Mouse (Mus musculus) left cerebral cortex, adult 2 months (tissue): ENCODE measurements at regions not wholly inside any gene's neighbourhood (a gene's known extent, or its start where the extent isn't known, plus 50 kb on each side); places are given as distances from the start of the nearest gene placed in this dataset.

Experiments
- DNase-seq, 2 experiments: peaks; one replicate each; pipeline ENCODE4 v3.0.0; 2021 to 2022; ENCODE audit warnings: low spot score in 2 of 2, mixed read lengths in 1 of 2; ENCODE audit errors: extremely low spot score in 1 of 2
- H3K27ac ChIP-seq: fragments of 200-600 bp; 2 replicates; pipeline ENCODE4 v1.8.1; 2022
- H3K4me3 ChIP-seq: fragments of 200-600 bp; 2 replicates; pipeline ENCODE4 v1.8.1; 2022
- CTCF ChIP-seq: fragments of 200-600 bp; IDR thresholded peaks from 2 replicates; pipeline ENCODE4 v1.8.1; 2022; ENCODE audit warnings: antibody characterized with exemption, mild to moderate bottlenecking, moderate library complexity
- intact Hi-C: fragments of 180-260 bp; cut with DNase I; formaldehyde crosslinking; loops from one replicate; pipeline ENCODE4 v1.15.1; 2025

DNA sequence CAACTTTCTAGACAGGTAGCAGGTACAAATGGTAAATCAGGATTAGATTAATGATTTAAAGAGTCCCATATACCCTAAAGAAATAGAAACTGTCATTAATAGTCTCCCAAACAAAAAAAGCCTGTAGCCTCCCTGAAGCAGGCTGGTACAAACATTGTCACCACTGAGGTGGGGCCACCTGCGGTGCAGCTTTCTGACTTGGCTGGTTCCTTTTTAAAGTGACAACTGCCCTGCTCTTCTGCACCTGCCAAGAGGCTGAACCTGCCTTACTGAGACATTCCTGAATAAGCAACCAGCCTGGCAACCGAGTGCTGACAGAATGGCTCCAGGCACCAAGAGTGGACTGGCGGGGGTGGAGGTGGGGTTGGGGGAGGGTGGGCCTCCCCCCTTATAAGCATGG is 687.0 kb upstream of the Vrk2 start:
- Histone ChIP-seq H3K27ac (no peak overlapping the region), H3K4me3 (no peak overlapping the region)
- TF ChIP-seq CTCF: no peak
- no peak for DNase-seq
- intact Hi-C loops: no loop called here

DNA sequence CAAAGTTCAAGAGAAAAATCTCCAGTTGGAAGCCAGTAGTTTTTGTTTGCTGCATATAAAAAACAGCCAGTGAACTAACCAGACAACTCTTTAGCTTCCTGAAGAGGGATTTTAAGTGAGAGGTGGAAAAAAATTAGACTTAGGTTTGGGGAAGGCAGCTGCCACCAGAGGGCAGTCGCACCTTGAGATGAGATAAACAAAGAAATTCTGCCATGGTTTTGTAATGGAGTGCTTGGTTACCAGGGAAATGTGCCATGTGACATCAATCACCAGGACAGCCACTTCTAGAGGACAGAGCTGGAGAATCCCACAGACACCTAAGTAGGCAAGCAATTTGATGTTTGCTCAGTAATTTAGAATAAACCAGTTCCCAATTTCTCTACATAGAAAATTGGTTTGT is 670.5 kb upstream of the Vrk2 start:
- DNase-seq: peak; percentile 53 to 68
- TF ChIP-seq CTCF: peak; percentile 70
- no peak overlapping the region for H3K27ac ChIP-seq
- no peak overlapping the region for H3K4me3 ChIP-seq
- intact Hi-C loops: loop anchor here (1.0 kb wide), 1 partner anchor 1320 kb away; the partner anchor contains the start of gene Ccdc85a

DNA sequence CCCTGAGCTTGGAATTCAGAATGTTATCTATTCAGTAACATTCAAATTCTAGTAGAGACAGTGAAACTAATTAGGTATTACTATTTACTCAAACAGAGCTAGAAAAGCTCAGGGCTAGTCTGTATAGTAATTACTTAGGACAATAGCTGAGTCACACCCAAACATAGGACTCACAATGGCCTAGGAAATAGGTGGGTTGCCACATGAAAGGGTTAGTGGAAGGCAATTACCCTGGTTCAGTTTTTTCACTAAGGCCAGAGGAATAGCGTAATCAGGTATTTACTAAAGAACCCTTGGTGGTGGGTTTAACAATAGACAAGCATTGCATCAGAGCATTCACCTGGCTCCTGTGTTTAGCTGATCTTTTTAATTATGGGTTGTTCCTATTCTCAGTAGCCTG is 664.7 kb upstream of the Vrk2 start:
- intact Hi-C loops: no loop called here
- no peak for TF ChIP-seq CTCF
- no peak for DNase-seq
- Histone ChIP-seq H3K27ac (no peak overlapping the region), H3K4me3 (no peak overlapping the region)

DNA sequence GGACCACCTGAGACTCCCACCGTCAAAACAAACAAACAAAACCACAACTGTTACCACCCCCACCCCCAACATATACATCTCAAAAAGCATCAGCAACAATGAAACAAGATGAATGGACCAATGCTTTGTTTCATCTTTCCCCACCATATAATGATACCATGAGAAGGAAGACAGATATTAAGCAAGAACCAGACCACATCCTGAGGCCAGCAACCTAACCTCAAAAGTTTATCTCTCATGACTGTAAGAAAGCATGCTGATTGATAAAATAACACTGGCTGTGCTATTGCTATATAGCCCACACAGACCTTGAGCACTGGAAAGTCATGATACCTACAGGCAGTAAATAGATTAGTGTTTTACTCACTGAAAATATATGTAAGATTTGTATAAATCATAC is 642.1 kb upstream of the Vrk2 start:
- intact Hi-C loops: no loop called here
- TF ChIP-seq CTCF: no peak
- no peak overlapping the region for H3K4me3 ChIP-seq
- DNase-seq: no peak
- no peak overlapping the region for H3K27ac ChIP-seq

DNA sequence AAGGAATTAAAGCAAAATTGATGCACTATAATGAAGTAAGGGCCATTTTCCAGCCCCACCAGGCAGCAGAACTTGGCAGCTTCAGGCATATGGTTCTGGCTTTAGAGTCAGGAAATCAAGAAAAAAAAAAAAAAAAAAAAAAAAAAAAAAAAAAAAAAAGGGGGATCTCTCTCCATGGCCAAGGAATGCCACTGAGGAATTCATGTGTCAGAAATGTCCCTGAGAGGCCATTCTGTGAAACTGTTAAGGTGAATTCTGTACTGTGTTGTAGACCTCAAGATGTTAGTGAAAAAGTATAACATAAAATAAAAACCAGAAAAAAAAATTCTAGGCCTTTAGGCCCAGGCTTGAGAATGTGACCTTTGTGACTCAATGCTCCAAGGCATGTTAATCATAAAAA is 632.7 kb upstream of the Vrk2 start:
- H3K4me3 ChIP-seq: no peak overlapping the region
- intact Hi-C loops: no loop called here
- TF ChIP-seq CTCF: no peak

DNA sequence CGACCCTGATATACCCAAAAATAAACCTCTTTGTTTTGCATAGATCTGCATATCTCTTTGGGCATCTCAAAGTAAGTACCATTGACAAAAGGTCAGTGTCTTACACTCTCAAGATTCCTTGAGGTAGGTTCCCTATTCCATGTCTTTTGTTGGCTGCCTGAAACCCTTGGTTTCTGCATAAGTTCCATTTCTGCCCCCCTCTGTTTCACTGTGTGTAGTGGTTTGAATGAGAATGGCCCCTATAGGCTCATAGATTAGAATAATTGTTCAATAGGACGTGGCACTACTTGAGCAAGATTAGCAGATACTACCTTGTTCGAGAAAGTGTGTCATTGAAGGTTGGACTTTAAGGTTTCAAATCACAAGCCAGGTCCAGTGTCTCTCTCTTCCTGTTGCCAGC is 628.6 kb upstream of the Vrk2 start:
- intact Hi-C loops: loop anchor here (5.0 kb wide), 1 partner anchor 1590 kb away; no protein-coding TSS in a partner anchor

More for the DNA sequence above, 632.7 kb upstream of the Vrk2 start:
- no peak for DNase-seq
- H3K27ac ChIP-seq: no peak overlapping the region

DNA sequence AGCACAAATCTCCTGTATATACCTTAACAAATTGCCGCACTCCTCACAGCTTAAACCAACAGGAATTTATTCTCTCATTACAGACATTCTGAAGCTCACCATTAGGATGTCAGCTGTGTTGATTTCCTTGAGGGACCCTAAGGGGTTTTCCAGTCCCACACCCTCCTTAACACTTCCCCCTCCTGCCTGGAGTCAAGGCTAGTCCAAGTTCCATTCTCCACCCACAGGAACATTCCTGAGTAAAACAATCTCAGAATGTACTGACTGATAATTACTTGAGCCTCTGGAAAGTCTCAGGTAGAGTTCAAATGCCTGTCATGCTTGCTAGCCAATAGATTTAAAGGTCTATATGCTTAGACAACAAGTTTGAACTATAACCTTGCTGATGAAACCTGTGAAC is 628.2 kb upstream of the Vrk2 start:
- no peak overlapping the region for H3K4me3 ChIP-seq
- DNase-seq: no peak
- TF ChIP-seq CTCF: no peak
- intact Hi-C loops: loop anchor here (2.0 to 5.0 kb wide), 2 partner anchors 1361 to 1590 kb away; no protein-coding TSS in a partner anchor
- no peak overlapping the region for H3K27ac ChIP-seq

More for the DNA sequence above, 628.6 kb upstream of the Vrk2 start:
- no peak overlapping the region for H3K4me3 ChIP-seq
- no peak for DNase-seq
- H3K27ac ChIP-seq: no peak overlapping the region
- TF ChIP-seq CTCF: no peak

DNA sequence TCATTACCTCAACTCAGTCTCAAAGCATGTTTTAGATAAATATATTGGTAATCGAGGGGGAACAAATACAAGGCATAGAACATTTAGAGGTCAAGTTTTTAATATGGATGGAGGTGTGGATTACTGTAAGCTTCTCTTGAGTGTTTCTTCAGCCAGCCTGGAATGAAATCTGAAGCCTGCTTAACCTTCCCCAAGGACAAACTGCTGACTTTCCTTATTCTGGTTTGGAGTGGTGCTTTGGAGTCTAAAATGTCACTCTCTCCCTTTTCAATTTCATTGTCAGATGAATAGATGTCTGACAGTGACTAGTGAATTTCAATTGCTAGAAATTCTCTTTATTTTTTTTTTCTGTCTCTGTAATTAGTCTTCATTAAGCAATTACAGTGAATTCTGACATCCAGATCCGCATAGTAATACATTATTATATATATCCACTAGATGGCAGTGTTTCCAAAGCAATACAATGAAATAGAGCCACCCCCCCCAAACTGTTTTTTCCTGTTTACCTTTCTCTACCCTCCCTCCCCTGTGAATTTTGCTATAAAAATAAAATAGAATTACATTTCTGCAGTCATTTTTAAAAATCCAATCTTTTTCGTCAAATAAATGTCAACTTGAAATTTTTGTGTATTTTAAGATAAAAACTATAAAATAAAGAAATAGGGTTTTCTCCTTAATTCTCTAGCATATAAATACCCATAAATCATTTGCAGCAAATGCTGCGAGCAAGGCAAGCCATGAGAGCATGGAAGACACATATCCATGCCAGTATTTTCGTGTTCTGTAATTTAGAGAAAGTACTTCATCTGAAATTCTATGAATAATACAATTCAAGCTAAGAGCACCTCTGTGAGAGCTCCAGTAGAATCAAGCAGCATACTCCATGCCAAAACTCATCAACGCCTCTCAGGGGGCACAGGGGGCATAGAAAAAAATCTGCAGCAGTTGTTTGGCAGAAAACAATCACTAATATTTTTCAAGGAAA is 626.2 kb upstream of the Vrk2 start:
- no peak overlapping the region for H3K27ac ChIP-seq
- DNase-seq: no peak
- no peak overlapping the region for H3K4me3 ChIP-seq
- peak; percentile 72 for TF ChIP-seq CTCF
- intact Hi-C loops: loop anchor here (2.0 to 5.0 kb wide), 2 partner anchors 1363 to 1592 kb away; no protein-coding TSS in a partner anchor

DNA sequence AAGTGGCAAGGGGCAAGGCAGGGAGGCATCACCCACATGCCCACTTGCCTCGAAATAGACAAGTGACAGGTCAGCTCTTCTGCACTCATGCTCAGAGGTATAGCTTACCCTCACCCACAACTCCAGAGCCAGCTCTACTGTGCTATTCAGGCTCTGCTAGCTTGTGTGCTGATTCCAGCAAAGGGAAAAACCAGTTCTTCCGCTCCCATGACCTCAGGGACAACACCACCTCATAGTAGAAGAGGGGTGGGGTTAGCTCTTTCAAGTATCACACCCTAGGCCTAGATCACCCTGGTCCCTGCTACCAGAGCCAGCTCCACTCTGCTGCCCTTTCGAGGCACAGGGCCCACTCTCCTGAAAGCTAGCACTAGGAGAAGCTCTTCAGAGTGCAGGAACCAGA is 622.0 kb upstream of the Vrk2 start:
- TF ChIP-seq CTCF: no peak
- H3K4me3 ChIP-seq: no peak overlapping the region
- no peak overlapping the region for H3K27ac ChIP-seq
- no peak for DNase-seq
- intact Hi-C loops: no loop called here

DNA sequence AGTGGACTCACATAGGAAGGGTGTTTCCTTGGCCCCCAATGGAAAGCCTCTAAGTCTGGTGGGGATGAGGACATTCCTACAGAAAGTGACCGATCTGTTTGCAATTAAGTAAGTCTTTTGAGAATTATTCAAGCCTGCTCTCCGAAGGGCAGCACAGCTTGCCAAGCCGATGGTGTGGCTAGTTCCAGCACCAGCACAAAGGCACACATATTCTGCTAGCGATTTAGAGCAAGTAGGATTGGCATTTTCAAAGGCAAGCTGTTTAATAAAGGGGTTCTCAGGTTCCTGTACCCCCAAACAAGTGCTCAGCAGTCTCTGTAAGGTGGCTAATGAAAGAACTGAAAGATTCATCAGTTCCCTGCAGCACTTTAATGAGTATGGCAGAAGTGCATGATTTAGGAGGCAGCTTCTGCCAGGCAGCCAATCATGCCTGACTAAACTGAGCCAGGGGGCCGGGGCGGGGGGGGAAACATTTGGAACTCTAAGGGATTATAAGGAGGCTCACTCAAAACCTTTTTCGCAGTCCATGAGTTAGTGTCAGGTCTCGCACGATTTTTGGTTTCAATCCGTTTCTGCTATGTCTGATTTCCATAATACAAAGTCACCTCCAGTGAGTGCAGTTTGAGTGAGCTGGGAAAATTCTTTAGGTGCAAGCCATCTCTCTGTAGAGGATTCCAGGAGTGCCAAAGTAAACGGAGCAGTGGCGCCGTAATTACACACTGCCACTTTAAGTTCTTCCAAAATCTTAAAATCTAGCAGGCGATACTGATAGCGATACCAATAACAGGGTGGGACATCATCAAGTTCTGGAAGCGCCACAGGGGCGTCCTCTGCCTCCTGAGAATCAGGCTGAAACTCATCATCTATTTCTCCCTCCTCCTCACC is 609.8 kb upstream of the Vrk2 start:
- TF ChIP-seq CTCF: no peak
- Histone ChIP-seq H3K4me3 (no peak overlapping the region), H3K27ac (no peak overlapping the region)
- no peak for DNase-seq
- intact Hi-C loops: no loop called here

DNA sequence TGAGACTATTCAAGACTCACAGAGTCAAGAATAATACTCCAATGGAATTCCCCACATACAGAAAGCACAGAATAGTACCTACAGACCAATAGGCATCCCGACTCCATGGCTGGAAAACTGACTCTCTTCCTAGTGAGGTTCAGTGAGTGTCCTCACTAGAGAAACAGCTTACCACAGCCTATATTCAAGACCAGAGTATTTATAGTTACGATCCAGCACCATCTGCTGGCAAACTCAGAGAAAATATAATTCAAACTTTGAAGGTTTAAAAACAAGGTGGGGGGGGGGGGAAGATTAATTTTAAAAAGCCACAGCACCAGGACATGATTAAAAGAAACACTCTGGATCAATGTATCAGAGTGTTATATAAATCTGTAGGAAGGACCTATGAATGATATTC is 590.2 kb upstream of the Vrk2 start:
- peak; percentile 16; the same call in 1 of the 2 replicates for TF ChIP-seq CTCF
- H3K4me3 ChIP-seq: no peak overlapping the region
- DNase-seq: no peak
- intact Hi-C loops: no loop called here
- H3K27ac ChIP-seq: no peak overlapping the region

DNA sequence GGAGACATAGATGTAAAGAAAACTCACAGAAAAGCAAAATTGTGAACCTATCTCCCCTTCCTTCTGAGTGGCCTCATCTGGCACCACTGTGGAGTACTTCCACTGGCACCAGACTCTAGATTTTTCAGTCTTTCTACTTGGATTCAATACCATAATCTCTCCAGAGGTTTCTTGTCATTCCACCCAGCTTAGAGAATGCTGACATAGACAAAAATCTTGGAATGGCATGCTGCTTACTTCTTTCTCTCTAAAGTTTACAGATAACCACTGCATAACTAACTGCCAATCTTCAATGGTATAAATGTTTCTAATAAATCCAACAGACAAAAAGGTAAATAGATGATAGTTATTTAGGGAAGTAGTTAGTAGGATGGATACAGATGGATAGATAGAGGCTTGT is 589.6 kb upstream of the Vrk2 start:
- intact Hi-C loops: no loop called here
- no peak for DNase-seq
- no peak for TF ChIP-seq CTCF
- H3K27ac ChIP-seq: no peak overlapping the region
- no peak overlapping the region for H3K4me3 ChIP-seq
